Mouse (Mus musculus): ENCODE results near the gene Ust.

Gene Ust

DNA sequence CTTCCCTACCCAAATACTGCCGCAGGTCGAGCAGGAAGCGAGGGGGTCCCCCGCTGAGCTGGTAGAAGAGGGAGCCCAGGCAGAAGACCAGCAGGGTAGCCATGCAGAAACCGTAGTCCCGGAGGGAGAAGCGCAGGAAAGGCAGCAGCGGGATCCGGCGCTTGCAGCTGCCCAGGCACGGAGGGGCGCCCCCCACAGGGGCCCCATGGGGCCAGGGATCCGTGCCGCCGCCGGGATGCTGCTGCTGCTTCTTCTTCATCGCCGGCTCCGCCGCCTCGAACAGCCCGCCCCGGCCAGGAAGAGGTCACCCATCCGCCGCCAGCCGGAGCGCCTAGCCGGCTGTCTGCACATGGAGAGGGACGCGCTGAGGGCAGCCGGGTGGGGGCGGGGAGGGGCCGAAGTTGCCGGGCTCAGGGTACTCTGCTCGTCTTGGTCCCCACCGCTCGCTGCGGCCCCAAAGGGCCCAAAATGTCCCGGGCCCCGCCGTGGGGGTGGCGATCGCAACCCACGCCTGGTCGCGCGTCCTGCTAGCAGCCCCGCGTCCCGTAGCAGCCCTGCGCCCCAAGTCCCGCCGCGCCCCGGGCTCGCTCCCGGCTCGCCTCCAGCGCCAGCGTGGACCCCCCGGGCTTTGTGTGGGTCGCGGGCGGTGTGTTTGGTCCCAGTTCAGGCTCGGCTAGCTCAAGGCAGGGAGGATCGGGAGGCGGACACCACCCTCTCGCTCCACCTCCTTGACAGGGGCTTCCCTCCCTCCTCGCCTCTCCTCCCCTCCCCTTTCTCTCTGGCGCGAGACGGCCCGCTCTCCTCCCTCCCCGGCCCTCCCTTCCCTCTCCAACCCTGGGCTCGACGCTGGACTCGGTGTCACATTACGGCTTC, at the start of gene Ust:
Ust (minus strand) TSS at position 685 of the 873 bp plus-strand sequence.
- WGBS = under 1% methylated on average over 68 of the region's 78 CpGs

DNA sequence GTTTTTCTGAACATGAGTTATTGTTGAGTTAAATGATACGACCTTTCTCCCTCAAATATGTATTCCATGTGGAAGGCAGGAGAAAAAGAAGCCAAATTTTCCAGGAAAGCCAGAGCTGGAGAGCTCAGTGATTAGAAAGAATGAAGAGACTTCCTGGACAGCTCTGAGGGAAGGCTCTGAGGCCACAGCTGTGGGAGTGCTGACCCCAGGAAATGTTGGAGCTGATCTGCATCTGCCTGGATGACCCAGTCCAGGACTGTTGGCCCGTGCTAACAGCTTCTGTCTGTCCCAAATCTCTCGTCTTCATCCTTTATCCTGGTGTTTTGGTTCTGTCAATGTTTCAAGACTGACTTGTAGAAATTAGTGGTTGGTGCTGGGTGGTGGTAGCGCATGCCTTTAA, 42.7 kb upstream of the Ust start:
- 90% methylated on average over 4 of the region's 4 CpGs for WGBS

DNA sequence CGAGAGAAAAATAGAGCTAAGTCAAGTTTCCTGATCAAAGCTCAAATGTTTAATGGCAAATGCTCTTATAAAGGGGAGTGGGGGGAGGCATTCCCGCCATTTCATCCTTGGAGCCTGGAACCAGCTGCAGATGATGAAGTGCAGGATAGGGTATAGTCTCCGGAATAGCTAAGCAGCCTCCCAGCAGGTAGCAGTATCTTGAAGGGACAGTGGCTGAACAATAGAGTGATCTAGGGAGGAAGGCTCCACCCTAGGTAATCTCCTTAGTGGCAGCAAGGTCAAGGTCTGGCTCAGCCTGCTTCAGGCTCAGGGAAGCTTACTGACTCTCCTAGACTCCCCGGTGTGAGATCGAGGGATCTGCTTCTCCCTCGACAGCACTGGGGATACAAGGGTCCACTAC, 40.9 kb upstream of the Ust start:
- 85% methylated on average over 6 of the region's 6 CpGs for WGBS

DNA sequence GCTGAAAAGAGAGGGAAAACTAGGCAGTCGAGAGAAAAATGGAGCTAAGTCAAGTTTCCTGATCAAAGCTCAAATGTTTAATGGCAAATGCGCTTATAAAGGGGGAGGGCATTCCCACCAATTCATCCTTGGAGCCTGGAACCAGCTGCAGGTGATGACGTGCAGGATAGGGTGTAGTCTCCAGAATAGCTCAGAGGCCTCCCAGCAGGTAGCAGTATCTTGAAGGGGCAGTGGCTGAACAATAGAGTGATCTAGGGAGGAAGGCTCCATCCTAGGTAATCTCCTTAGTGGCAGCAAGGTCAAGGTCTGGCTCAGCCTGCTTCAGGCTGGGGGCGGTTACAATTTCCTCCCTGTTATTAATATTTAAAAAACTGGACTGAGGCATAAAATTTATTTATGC, 33.0 kb upstream of the Ust start:
- 90% methylated on average over 4 of the region's 4 CpGs for WGBS

DNA sequence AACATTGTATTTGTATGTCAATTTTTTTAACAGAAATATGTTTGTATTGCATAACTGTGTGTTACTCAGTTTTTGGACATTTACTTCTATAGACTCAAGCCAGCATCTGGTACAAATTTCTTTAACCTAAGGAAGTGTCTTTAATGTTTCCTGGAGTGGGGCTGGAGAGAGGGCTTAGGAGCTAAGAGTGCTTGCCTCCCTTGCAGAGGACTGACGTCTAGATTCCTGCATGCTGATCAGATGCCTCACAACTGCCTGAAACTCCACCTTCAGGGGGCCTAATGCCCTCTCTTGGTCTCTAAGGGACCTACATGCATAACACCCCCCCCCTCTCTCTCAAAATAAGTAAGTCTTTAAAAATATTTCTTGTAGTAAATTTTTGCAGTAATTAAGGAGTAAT, 22.9 kb upstream of the Ust start:
- WGBS = 56% methylated on average over 1 of the region's 1 CpGs

DNA sequence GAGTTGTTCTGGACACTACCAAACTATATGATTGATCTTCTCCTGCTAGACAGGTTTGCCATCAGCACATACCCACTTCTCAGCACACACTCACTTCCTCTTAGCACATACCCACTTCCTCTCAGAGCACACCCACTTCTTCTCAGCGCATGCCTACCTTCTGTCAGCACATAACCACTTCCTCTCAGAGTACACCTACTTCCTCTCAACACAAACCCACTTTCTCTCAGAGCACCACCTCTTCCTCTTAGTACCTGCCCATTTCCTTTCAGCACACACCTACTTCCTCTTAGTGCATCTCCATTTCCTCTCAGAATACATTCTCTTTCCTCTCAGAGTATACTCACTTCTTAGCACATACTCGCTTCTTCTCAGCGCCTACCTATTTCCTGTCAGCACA, 16.8 kb upstream of the Ust start:
- WGBS = 73% methylated on average over 3 of the region's 3 CpGs

DNA sequence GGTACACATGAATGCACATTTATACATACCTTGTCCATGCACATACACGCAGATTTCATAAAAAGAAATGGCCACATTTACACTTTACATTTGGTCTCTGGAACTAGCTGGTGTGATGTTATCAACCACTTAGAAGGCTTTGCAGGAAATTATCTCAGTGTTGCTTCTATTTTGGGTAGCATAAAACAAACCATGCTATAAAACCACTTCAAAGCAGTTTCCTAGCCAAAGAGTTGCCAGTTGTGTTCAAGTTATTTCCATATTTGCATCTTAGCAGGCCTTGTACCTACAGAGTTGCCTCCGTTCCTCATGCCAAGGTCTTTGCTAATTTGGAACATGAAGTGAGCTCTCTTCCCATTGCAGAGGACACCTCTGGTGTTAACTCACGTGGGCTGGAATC, 13.0 kb upstream of the Ust start:
- WGBS = 69% methylated on average over 3 of the region's 3 CpGs

DNA sequence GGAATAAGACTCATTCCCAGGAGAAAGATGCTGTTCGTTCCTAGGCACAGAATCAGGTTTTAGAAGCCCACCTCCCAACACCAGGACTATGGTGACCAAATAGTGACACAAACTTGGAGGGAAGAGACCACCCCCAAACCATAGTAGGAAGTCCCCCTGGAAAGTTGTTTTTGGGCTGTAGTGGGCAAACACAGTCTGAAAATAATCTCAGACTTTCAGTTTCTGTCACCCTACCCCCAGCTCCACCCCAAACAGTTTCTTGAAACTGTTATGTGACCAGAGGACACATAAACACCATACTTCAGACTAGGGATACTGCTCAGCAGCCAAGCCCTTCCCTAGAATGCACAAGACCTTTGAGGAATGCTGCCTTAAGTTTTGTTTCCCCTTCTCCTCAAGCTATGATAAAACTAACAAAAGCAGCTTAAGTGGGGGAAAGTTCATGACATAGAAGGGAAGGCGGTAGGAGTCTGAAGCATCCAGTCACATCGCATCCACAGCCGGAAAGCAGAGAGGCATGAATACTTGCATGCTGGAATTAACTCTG, 12.0 kb upstream of the Ust start:
- 94% methylated on average over 4 of the region's 4 CpGs for WGBS

DNA sequence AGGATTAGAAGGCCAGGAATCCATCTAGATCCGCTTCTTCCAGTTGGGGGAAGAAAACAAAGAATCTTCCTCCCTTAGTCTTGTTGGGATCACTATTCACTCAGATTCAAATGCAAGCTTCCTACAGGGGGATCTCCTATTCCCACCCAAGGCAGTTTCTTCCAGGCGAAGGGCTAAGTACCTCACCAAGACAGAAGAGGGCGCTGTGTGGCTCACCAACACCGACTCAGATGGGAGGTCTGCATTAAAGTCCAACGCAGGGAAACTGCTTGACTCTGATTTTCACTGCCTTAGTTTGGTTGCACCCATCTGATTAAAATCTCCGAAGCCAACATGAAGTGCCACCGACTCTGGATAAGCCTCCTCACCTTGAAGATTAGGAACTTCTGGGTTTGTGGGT, 10.5 kb upstream of the Ust start:
- WGBS = 46% methylated on average over 7 of the region's 7 CpGs

DNA sequence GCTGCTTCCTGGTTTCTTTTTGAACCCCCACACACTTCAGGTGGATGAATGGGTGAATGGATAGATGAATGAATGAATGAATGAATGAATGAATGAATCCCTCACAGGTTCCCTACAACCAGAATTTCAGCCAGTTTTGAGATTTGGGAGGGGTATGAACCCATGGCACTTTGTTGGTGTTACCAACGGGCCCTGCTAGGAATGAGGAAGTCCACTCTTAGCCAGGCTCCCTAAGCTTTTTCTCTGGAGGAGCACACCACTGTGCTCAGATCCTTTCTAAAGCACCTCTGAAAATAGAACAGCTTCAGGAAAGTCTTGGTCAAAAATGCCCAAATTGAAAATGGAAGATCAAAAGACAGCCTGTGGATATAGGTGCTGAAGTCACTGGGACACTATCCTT, 6.7 kb upstream of the Ust start:
- 78% methylated on average over 1 of the region's 1 CpGs for WGBS

DNA sequence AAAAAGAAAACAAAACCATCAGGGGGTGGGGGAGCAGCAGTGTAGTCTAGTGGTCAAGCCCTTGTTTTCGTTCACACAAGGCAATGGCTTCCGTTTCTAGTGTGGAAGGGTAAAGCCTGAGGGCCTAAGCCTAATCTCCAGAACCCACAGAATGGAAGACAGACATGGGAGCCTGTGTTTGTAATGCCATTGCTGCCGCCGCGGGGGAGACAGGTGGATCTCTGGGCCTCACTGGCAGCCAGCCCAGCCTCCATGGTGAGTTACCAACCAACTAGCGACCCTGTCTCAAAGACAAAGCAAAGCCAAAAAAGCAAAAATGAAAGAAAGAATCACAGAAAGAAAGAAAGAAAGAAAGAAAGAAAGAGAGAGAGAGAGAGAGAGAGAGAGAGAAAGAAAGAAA, 2.9 kb upstream of the Ust start:
- WGBS = 82% methylated on average over 6 of the region's 6 CpGs

DNA sequence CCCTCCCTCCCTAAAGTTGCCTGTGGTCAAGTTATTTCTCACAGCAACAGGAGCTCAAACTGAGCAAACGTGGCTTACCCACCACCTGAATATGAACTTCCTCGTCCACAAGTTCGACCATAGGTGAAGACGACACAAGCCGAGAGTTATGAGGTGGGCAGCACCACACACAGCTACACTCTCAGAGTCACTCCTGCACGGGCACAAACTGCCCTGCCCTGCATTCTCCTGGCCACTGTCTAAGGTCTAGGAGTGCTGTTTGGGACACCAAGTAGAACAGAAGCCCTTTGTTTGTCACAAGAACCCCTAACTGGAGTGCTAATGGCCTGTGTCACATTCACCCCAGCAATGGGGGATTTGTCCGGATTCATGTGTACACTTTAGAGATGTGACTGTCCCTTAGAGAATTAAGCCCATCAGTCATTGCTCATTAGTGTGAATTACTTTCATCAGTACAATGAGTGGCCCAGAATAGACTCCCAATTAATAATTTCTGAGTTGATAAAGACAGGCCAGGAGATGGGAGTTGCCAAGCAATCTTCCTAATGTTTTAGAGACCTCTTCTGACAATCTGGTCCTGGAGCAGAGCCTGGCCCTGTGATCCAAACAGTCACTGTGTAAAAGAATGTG, 2.3 kb upstream of the Ust start:
- WGBS = 86% methylated on average over 7 of the region's 7 CpGs

DNA sequence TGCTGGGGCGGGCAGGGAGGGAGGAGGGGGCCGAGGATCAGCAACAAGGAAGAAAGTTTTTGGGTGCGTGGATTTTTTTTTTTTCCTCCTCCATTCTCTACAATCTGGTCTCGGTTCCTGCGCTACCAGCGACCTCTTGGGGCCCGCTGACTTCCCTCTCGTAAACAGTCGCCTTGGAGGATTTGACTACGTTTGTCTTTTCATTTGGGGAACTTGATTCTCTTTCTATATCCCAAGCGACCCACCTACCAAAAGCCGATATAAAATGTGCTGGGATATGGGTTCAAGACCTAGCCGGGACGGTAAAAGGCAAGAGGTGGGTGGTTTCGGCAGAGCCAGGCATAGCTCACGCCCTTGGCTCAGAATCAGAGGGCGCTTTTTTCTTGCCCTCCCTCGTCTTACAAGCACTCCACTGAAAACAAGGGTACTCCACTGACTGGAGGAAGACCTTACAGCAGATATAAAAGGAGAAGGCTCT, 428 bp upstream of the Ust start:
- WGBS = 4% methylated on average over 18 of the region's 18 CpGs

DNA sequence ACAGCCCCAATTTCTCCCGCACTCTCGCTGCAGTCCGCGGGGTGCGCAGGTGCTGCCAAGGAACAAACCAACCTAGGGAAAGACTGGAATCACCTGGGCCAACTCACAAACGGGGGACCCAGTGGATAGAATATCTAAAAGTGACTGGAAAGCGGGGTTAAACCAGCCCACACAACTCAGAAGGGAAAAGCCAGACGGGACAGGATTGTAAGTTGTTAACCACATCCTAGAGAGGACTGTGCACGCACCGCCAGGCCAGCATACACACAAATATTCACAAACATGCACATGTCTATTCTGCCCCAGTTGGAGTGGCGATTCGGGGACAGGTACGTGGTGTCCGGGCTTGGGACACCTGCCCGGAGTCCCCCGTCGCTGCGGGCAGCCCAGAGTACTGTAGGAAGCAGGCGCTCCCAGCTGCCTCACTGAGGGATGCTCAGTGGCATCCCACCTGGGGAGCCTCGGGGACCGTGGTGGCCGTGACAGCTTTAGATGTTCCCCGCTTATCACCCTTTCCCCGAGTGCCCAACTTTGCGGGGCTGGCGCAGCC, 959 bp downstream of the Ust start:
- 3% methylated on average over 26 of the region's 26 CpGs for WGBS

DNA sequence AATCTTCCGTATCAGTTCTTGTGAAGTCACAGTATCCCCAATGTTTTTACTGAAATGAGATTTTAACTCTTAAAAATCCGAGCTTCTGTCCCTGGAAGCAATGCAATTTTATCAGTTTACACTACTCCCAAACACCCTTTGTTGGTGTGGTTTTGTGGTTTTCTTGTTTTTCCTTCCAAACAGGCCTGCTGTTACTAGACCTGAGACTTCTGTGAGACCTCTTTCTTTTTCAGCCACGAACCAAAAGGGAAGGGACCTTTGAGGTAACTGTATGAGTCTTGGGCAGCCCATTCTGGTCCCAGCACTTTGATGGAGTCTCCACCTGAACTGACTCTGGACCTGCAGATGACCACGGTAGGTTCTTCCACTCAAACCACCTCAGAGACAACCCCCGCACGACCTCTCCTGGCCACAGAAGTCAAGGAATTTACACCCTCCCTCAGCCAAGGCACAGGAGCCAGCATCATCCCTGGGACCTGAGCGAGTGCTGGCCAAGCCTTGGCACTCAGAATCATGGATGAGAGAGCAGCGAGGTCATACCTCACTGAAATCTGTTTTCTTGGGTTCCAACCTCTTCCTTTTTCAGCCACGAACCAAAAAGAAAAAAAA, 1.6 kb downstream of the Ust start:
- 39% methylated on average over 9 of the region's 9 CpGs for WGBS

DNA sequence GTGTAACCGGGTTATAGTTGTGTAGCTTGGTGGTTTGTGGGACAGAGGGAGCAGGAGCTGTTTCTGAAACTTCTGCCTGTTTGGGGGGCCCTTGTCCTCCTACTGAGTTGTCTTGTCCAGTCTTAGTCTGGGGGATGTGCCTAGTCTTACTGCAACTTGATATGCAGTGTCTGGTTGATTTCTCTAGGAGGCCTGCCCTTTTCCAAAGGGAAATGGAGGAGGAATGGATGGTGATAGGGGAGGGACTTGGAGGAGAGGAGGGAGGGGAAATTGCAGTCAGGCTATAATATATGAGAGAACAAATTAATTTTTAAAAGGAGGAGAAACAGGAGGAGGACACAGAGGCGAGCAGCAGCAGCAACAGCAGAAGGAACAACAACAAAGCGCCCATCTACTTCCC, 4.9 kb downstream of the Ust start:
- WGBS = 84% methylated on average over 3 of the region's 3 CpGs

DNA sequence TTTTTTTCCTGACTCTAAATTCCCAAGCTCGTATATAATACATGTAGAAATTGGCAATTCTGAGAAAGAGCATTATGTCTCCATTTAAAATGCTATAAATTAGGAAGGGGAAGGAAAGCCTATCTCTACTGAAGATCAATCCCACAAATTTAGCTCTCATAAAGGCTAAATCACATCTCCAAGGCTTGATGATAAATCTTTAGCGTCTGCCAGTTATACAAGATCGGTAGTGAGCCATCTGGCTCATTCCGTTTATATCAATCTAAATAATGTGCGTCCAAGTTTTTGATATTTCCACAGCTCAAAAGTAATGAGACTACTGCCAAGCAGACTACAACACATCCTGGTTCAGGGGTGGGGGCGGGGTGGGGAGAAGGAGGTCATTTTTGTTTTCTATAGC, 6.4 kb downstream of the Ust start:
- 49% methylated on average over 6 of the region's 6 CpGs for WGBS

DNA sequence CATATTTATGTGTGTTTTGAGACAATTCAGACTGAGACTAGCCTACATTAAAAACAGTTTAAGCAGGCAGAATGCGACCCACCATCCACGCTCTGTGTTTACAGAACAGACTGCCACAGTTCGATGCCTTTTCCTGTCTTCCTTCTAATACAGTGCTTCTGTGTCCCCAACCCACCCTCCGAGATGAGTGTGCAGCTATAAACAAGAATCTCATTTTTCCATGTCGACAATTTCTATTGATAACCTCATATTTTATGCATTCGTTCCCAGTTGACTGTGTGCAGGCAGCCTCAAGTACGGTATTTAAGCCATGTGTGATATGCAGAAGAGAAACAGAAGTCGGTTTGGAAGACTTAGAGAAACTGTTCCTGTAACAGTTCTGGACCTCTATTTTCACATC, 6.9 kb downstream of the Ust start:
- WGBS = 28% methylated on average over 8 of the region's 8 CpGs

DNA sequence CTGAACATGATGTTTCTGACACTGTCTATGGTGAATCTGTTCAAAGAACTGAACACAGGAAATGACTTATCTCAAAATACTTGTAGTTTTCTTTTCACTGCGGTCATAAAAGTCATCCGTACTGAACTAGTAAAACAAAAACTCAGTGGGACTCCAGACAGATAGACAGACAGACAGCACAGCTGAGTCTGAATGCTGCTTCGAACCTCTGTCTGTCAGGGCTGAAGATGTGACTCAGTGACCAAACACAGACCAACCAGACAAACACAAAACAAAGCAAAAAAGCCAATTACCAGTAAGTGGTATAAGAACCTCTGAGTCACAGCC, 12.4 kb downstream of the Ust start:
- 57% methylated on average over 3 of the region's 3 CpGs for WGBS

DNA sequence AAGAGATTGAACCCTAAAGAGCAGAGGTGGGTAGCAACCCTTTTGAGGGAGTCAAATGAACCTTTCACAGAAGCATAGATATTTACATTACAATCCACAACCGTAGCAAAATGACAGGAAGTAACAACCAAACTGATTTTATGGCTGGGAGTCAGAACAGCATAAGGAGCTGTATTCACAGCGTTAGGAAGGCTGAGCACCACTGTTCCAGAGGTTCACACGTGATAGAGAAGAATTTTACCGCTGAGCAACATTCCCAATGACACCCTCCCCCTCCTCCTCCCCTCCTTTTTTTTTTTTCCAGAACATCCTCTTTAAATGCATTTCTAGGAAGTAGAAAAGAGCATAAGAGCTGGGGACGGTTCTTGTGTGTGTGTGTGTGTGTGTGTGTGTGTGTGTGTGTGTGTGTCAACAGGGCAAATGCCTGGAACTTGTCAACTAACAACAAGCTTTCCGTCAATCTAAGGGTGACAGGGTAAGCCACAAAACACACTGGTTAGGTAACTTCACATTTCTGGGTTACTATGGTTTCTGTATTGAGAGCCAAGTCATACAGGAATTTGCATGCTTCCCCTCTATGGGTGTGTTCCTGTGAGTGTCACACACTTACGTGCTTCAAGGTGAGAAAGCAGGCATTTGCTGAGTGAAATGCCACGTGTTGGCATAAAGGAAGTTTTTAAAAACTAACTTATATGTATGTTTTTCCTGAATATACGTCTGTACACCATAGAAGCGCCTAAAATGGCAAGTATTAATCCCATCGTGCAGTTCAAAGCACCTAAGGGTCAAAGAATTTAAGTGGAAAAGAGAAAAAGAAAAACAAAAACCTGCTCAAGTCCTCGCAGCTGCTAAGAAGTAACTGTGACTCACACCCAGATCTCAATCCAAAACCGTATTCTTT, 13.0 kb downstream of the Ust start:
- WGBS = 38% methylated on average over 13 of the region's 13 CpGs

DNA sequence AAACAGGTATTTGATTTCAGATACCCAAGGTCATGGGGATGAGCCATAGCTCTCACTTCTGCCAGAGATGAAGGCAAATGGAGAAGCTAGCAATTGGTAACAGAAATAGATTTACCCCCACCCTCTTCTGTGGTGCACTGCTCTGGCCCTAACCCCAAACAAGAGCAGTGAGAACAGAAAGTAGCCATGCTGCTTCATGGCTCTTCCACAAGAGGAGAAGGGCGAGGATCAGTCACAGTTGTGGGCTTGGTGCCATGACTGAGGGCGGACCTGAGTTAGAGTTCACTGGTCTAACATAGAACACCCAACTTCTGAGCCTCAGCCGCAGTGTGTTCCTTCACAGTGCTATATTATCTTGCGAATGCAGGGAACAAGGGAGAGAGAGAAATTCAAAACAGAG, 13.8 kb downstream of the Ust start:
- WGBS = 73% methylated on average over 4 of the region's 4 CpGs
